Mouse (Mus musculus) liver, embryonic 11.5 days (tissue): ENCODE results near the gene Cilp. TPM values are rescaled to one million over a fixed set of nuclear protein-coding genes. Genes with fewer than 3 reads are reported as not detected.

Source experiments
- ATAC-seq: fragments of 200-750 bp; cut with Nextera tagmentation; replicated peaks from 2 replicates; pipeline ENCODE4 v1.8.0; 2017; ENCODE audit warnings: moderate number of reproducible peaks, mild to moderate bottlenecking, moderate TSS enrichment, moderate library complexity; ENCODE audit not compliant: low FRiP score
- DNase-seq: peaks from one replicate; pipeline ENCODE4 v3.0.0-alpha.2; 2017; ENCODE audit warnings: low spot score
- H3K27ac ChIP-seq: fragments of 300-500 bp; sonication (generic); 2 replicates; pipeline ENCODE4 v1.5.1; 2014; ENCODE audit warnings: mild to moderate bottlenecking, low read depth, low read length, control low read depth
- H3K27me3 ChIP-seq: fragments of 300-500 bp; sonication (generic); replicated peaks from 2 replicates; pipeline ENCODE4 v1.6.1; 2014; ENCODE audit warnings: low read length, mixed read lengths; ENCODE audit not compliant: control insufficient read depth, insufficient read depth
- H3K36me3 ChIP-seq: fragments of 300-500 bp; sonication (generic); 2 replicates; pipeline ENCODE4 v1.6.1; 2014; ENCODE audit warnings: mild to moderate bottlenecking, low read length, moderate library complexity, mixed read lengths; ENCODE audit not compliant: control insufficient read depth, insufficient read depth
- H3K4me1 ChIP-seq: fragments of 300-500 bp; sonication (generic); replicated peaks from 2 replicates; pipeline ENCODE4 v1.6.1; 2014; ENCODE audit warnings: low read length, mixed read lengths; ENCODE audit not compliant: control insufficient read depth, insufficient read depth
- H3K4me2 ChIP-seq: fragments of 300-500 bp; sonication (generic); 2 replicates; pipeline ENCODE4 v1.6.1; 2014; ENCODE audit warnings: mild to moderate bottlenecking, control low read depth, moderate library complexity
- H3K4me3 ChIP-seq: fragments of 300-500 bp; sonication (generic); 2 replicates; pipeline ENCODE4 v1.5.1; 2014; ENCODE audit warnings: low read depth, low read length, control low read depth
- H3K9ac ChIP-seq: fragments of 300-500 bp; sonication (generic); 2 replicates; pipeline ENCODE4 v1.6.1; 2014; ENCODE audit warnings: low read depth, low read length, control low read depth
- H3K9me3 ChIP-seq: fragments of 300-500 bp; sonication (generic); 2 replicates; pipeline ENCODE4 v1.6.1; 2016; ENCODE audit warnings: low read length, inconsistent platforms, mixed read lengths; ENCODE audit not compliant: control insufficient read depth
- WGBS: fragments of 180-500 bp; shearing (Covaris S2); extraction: QIAGEN DNeasy Blood & Tissue Kit; methylation state at CpG from one replicate; pipeline ENCODE4 v1.1.7; 2014; 5-methylcytosine and 5-hydroxymethylcytosine counted together
- polyA plus RNA-seq: library from polyadenylated mRNA; unstranded; fragments of >200 nt; fragmentation: Nextera tagmentation; extraction: Ambion mirVana; gene quantifications from 2 replicates; pipeline ENCODE4 v1.2.1, GENCODE M21; 2014

Gene Cilp
- polyA plus RNA-seq, 1 experiment from 2014 or later: 0.07 TPM

GRCm38 (mm10) chr9:65231284-65231683 is 33.7 kb upstream of the Cilp start:
- H3K27me3 ChIP-seq: no peaks in the 10 kb centered on the region
- H3K4me3 ChIP-seq: no peak overlapping the region
- 0 out of 2 replicates have a peak, but pooled peaks cover 5% of the 10 kb centered on the region for H3K4me1 ChIP-seq
- H3K9ac ChIP-seq: no peak overlapping the region
- peaks cover 2% of the 10 kb centered on the region; the same call in 1 of the 2 replicates for H3K36me3 ChIP-seq
- ATAC-seq: no peak
- H3K9me3 ChIP-seq: no peaks in the 10 kb centered on the region
- no peak overlapping the region for H3K27ac ChIP-seq
- no peak overlapping the region for H3K4me2 ChIP-seq
- WGBS: 68% methylated on average over 8 of the region's 8 CpGs
- no peak for DNase-seq

DNA sequence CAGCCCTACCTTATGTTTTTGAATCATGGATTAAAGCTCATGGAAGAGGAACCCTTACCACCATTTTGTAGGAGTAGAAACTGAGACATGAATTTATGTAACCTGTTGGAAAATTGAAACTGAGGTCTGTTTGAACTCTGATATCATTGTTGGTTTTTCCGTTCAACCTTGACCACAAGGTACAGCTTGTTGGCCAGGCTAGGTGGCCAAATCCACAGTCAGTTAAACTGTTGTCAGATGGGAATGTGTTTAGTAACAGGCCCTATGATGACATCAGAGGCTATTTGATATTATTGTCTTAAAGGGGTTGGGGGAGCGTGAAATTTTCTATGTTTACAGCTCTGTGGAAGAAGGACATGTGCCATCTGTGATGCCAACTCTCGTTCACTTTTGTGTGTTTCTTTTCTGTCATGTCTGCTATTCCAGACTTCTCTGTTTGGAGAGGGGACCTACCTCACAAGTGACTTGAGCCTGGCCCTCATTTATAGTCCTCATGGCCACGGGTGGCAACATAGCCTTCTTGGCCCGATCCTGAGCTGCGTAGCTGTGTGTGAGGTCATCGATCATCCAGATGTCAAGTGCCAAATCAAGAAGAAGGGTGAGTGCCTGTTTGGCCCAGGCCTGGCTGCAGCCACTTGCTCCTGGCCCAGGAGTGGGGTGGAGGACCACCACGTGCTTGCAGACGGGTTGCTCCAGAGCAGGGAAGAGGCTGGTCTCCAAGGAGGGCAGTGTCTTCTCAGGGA is 31.6 kb upstream of the Cilp start:
- no peaks in the 10 kb centered on the region for H3K27me3 ChIP-seq
- no peak overlapping the region for H3K4me3 ChIP-seq
- 0 out of 2 replicates have a peak, but pooled peaks cover 5% of the 10 kb centered on the region for H3K4me1 ChIP-seq
- WGBS: 84% methylated on average over 9 of the region's 9 CpGs
- no peak overlapping the region for H3K27ac ChIP-seq
- no peak overlapping the region for H3K9ac ChIP-seq
- H3K9me3 ChIP-seq: no peaks in the 10 kb centered on the region
- no peak for ATAC-seq
- H3K4me2 ChIP-seq: no peak overlapping the region
- DNase-seq: no peak
- peaks cover 2% of the 10 kb centered on the region; the same call in 1 of the 2 replicates for H3K36me3 ChIP-seq

DNA sequence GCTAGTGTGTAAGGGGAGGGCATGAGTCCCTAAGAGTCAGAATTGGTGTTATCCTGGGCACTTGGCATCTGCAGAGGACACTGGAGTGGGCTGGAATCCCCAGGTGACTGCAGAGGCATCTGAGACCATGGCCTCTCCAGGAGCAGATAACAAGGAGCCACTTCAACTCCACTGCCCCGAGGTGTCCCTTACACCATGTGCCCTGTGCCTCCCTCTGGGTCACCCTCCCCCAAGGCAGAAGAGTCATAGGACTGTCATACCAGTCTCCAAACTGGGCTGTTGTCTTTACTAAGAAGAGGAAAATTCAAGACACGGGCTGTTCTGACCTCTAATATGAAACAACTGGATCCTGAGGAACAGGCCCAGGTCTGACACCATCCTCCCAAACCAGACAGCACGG is 30.2 kb upstream of the Cilp start:
- Histone ChIP-seq H3K27me3 (no peaks in the 10 kb centered on the region), H3K9me3 (no peaks in the 10 kb centered on the region), H3K27ac (no peak overlapping the region), H3K9ac (no peak overlapping the region), H3K36me3 (peaks cover 2% of the 10 kb centered on the region; the same call in 1 of the 2 replicates), H3K4me2 (no peak overlapping the region), H3K4me1 (0 out of 2 replicates have a peak, but pooled peaks cover 5% of the 10 kb centered on the region), H3K4me3 (no peak overlapping the region)
- WGBS: 67% methylated on average over 3 of the region's 3 CpGs
- no peak for ATAC-seq
- no peak for DNase-seq

- no peak overlapping the region for H3K9ac ChIP-seq
- H3K4me2 ChIP-seq: no peak overlapping the region
- 0 out of 2 replicates have a peak, but pooled peaks cover 5% of the 10 kb centered on the region for H3K4me1 ChIP-seq
- no peak overlapping the region for H3K4me3 ChIP-seq
- H3K36me3 ChIP-seq: no peaks in the 10 kb centered on the region
- ATAC-seq (no peak), DNase-seq (no peak)
- no peaks in the 10 kb centered on the region for H3K9me3 ChIP-seq
- WGBS: 55% methylated on average over 1 of the region's 1 CpGs
- no peaks in the 10 kb centered on the region for H3K27me3 ChIP-seq
- H3K27ac ChIP-seq: no peak overlapping the region; the same call in 1 of the 2 replicates
These were observed 29.4 kb upstream of the Cilp start for GRCm38 (mm10) chr9:65235601-65236000.

DNA sequence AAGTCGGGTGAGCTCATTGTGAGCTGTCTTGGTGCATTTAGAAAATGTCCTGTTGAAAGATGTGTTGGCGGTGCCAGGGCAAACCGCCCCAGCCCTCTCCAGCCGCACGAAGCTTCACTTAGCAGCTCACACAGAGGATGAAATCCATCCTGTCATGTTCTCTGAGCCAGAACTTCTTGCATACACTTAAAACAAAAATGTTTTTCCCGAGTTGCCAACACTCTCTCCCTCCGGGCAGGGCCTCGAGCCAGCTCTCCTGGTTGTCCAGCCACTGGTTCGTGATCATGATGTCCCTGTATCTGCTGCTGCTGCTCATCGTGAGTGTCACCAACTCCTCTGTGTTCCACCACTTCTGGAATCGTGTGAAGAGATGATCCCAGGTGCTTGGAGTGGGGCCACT is 27.4 kb upstream of the Cilp start:
- H3K4me3 ChIP-seq: no peak overlapping the region
- ATAC-seq: no peak
- no peak for DNase-seq
- no peak overlapping the region for H3K9ac ChIP-seq
- no peaks in the 10 kb centered on the region for H3K9me3 ChIP-seq
- 78% methylated on average over 11 of the region's 11 CpGs for WGBS
- H3K27me3 ChIP-seq: no peaks in the 10 kb centered on the region
- no peak overlapping the region for H3K4me2 ChIP-seq
- H3K4me1 ChIP-seq: 0 out of 2 replicates have a peak, but pooled peaks cover 2% of the 10 kb centered on the region
- H3K27ac ChIP-seq: no peak overlapping the region
- no peaks in the 10 kb centered on the region for H3K36me3 ChIP-seq

DNA sequence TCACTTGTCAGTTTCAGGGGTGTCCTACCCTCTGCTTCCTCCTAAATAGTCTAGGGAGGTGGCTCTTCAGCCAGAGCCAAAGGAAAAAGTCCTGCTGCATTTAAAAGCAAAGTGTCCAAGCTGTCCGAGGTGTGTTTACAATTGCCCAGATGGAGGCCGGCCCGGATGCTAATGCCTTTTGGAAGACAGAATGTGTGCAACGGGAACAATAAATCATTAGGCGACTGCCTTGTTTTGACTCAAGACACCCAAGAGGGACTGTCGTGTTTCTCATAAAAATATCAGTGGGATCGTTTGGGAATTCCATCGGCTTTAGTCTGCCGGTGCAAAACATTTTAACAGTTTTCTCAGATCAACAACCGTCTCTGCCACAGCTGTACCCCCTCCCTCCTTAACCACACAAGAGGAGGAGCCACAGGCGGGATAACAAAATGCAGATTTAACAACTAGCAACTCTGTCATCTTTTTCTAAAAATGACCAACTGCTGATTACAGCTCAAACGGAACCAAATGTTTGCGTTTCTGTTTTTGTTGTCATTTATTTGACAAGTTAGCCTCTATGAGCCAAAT is 26.7 kb upstream of the Cilp start:
- H3K9ac ChIP-seq: no peak overlapping the region
- 65% methylated on average over 13 of the region's 13 CpGs for WGBS

DNA sequence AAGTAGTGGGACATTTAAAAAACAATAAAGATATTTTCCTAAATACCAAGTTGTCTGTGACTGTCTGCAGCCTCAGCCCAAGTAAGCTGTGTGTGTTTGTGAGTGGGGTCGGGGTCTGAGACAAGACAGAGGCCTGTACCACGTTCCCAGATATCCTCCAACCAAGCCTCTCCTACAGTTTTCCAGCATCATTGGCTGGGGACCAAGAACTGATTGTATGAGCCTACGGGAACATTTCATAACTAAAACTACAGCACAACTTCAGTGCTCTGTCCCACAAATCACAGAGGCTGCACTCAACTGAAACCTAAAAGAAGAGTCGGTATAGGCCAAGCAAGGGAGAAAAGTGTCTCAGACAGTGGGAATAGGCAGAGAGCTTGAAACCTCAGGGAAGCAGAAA is 25.8 kb upstream of the Cilp start:
- Histone ChIP-seq H3K4me2 (no peak overlapping the region), H3K27ac (no peak overlapping the region), H3K9me3 (no peaks in the 10 kb centered on the region), H3K9ac (no peak overlapping the region), H3K4me3 (no peak overlapping the region), H3K4me1 (peaks cover under 1% of the 10 kb centered on the region; the same call in 1 of the 2 replicates), H3K27me3 (no peaks in the 10 kb centered on the region), H3K36me3 (no peaks in the 10 kb centered on the region)
- ATAC-seq (no peak), DNase-seq (no peak)
- WGBS: 82% methylated on average over 4 of the region's 4 CpGs

More for the DNA sequence above, 26.7 kb upstream of the Cilp start:
- Histone ChIP-seq H3K36me3 (no peaks in the 10 kb centered on the region), H3K4me1 (no peaks in the 10 kb centered on the region), H3K27ac (no peak overlapping the region), H3K9me3 (no peaks in the 10 kb centered on the region), H3K4me3 (no peak overlapping the region), H3K27me3 (no peaks in the 10 kb centered on the region), H3K4me2 (no peak overlapping the region)
- ATAC-seq (no peak), DNase-seq (no peak)

DNA sequence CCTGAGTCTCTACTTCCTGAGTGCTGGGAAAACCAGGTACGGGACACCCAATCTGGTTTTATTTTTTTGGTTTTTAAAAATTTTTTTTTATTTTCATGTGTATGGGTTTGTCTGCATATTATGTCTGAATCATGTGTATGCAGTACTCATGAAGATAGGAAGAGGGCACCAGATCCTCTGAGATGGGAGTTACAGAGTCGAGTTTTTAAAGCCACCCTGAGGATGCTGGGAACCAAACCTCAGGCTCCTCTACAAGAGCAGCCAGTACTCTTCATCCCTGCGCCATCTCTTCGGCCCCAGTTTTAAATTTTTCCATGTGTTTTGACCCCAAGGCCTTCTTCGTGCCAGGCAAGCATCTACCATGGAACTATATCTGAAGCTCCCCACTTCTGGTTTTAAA is 25.2 kb upstream of the Cilp start:
- Histone ChIP-seq H3K4me1 (peaks cover 3% of the 10 kb centered on the region; the same call in 1 of the 2 replicates), H3K36me3 (no peaks in the 10 kb centered on the region), H3K4me2 (no peak overlapping the region), H3K27ac (no peak overlapping the region), H3K27me3 (no peaks in the 10 kb centered on the region), H3K9me3 (no peaks in the 10 kb centered on the region), H3K4me3 (no peak overlapping the region), H3K9ac (no peak overlapping the region)
- no peak for ATAC-seq
- DNase-seq: no peak
- 86% methylated on average over 5 of the region's 5 CpGs for WGBS

- no peak for ATAC-seq
- no peaks in the 10 kb centered on the region for H3K9me3 ChIP-seq
- 85% methylated on average over 3 of the region's 3 CpGs for WGBS
These were observed 24.4 kb upstream of the Cilp start for GRCm38 (mm10) chr9:65240587-65240986.

More at GRCm38 (mm10) chr9:65240587-65240986, 24.4 kb upstream of the Cilp start:
- H3K27me3 ChIP-seq: no peaks in the 10 kb centered on the region
- no peak for DNase-seq
- no peak overlapping the region for H3K4me2 ChIP-seq
- H3K27ac ChIP-seq: no peak overlapping the region
- H3K4me1 ChIP-seq: peaks cover 3% of the 10 kb centered on the region; the same call in 1 of the 2 replicates
- no peak overlapping the region for H3K9ac ChIP-seq
- no peak overlapping the region for H3K4me3 ChIP-seq
- H3K36me3 ChIP-seq: no peaks in the 10 kb centered on the region
